Mouse (Mus musculus) layer of hippocampus, adult 8-10 months (tissue): ENCODE data around the gene Grap2. TPM values are rescaled to one million over a fixed set of nuclear protein-coding genes. Genes with fewer than 3 reads are reported as not detected.
"Not testable (repeated sequence)": the region's sequence is repeated elsewhere in the genome, so short reads cannot be mapped to it uniquely, and the experiment has no call there.

ENCODE experiments used
- DNase-seq, 2 experiments: peaks; one replicate each; pipeline ENCODE4 v3.0.0; 2022; ENCODE audit warnings: low spot score in 2 of 2
- total RNA-seq, 4 experiments: library from RNA; stranded (reverse); gene quantifications; 2 replicates each; pipeline ENCODE4 v1.2.4; 2022

Grap2 gene
- total RNA-seq, 4 experiments from 2014 or later: 0.07 to 0.34 (median 0.17) TPM

GRCm38 (mm10) chr15:80566696-80567095, 5.7 kb upstream of the Grap2 start:
- no peak for DNase-seq

DNA sequence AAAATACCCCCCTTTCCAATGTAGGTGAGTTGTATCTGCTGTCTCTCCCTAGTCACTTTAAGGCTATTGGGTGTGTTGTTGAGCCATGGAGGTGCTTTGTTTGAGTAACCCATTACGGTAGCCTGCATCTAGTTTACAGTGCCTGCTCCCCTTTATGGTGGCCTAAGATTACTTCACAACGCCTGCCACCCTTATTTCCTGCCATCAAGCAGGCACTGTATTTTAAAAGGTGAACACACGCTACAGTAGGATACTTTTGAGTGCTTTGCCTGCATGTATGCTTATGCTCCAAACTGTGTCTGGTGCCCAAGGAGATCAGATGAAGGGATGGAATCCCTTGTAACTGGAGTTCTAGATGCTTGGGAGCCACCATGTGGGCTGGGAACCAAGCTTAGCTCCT, 5.3 kb upstream of the Grap2 start:
- no peak for DNase-seq

- no peak for DNase-seq
Observed at GRCm38 (mm10) chr15:80567731-80568130, 4.7 kb upstream of the Grap2 start.

DNA sequence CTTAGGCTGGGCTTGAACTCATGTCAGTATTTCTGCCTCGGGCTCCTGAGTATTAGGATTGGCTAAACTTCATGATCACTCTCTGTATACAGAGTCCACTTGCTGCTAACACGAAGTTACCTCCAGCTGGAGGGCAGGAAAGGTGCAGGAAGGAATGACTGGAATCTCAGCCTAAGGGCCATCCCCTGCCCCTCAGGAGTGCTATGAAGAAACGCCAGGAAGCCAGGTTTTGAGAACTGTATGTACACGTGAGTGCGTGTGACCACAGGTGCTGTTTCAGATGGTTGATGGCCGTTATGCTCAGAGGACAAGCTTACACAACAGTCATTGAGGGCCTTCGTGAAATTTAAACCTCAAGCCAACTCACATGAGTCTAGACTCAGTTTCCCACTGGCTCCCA, 3.2 kb upstream of the Grap2 start:
- DNase-seq: no peak

GRCm38 (mm10) chr15:80570226-80570625, 2.2 kb upstream of the Grap2 start:
- DNase-seq: no peak

DNA sequence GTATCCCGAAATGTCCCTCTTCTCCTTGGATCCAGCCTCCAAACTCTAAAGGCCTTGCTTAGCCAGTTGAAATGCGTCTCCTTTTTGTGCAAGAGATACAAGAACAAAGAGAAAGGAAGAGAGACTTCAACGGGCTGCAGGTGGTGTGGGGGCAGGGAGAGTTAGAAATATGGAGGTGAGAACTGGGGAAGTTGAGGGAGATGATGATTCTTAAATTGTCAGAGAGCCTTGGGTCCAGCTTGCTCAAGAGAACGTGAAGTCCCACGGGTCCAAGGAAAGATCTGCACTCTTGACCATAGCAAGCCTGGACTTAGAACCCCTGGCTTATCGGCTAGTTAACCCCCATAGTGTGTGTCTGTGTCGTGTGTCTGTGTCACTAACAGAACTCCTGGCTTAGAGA, 783 bp upstream of the Grap2 start:
- DNase-seq: no peak

DNA sequence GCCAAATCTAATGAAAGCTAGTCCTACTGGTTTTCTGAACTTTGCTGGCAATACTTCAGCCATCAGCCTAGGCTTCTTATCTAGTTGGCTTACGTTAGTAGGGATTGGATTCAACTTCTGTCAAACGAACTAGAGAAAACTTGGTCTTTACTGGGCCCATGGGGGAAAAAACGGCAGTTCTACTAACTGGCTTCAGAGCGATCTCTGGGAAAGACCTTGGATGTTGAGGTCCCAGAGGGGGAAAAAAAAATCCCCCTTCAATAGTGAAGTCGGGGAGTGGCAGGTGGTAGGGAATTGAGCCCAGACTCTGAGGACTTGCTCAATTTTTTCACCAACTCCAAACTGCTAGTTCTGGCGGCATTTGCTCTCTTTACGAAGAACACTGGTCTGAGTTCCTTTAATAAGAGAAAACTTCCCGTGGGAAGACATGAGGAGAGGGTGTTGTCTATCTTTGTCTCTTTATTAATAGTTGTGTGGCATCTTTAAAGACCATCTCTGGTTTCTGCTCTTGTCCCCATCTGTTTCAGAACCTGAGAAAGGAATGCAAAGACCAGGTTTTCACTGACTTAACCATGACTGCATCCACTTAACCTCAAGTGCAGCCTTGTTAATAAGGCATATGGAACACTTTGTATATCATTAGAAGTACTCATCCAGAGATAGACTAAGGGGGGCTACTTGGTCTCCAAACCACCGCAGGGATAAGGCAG, 572 bp downstream of the Grap2 start:
- no peak for DNase-seq

GRCm38 (mm10) chr15:80574211-80575040, 2.0 kb downstream of the Grap2 start:
- no peak for DNase-seq

- DNase-seq: peak; percentile 8 to 20
Observed at GRCm38 (mm10) chr15:80575817-80576370, 3.5 kb downstream of the Grap2 start.

GRCm38 (mm10) chr15:80576415-80576994, 4.1 kb downstream of the Grap2 start:
- no peak for DNase-seq

- no peak for DNase-seq
Observed at GRCm38 (mm10) chr15:80577166-80577960, 5.0 kb downstream of the Grap2 start.

DNA sequence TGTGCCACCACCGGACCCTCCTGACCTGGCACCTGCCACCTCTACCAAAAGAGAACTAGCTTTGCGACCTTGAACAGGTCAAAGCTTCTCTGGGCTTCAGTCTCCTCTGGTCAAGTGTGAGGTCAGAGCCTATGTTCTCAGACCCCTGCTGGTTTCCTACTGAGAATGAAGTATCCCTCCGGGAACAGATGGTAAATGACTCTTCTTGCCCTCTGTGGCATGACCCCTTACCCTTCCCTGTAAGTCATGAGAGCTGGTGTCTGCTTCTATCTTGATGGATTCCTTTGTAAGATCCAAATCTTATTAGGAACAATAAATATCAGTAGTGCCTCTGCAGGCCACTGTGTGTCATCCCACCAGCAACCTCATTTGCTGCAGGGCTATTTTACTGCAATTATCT, 6.7 kb downstream of the Grap2 start:
- no peak for DNase-seq

GRCm38 (mm10) chr15:80580585-80580984, 8.2 kb downstream of the Grap2 start:
- not testable (repeated sequence) for DNase-seq

GRCm38 (mm10) chr15:80582581-80583495, 10.4 kb downstream of the Grap2 start:
- no peak for DNase-seq

GRCm38 (mm10) chr15:80586296-80586695, 13.9 kb downstream of the Grap2 start:
- no peak for DNase-seq

DNA sequence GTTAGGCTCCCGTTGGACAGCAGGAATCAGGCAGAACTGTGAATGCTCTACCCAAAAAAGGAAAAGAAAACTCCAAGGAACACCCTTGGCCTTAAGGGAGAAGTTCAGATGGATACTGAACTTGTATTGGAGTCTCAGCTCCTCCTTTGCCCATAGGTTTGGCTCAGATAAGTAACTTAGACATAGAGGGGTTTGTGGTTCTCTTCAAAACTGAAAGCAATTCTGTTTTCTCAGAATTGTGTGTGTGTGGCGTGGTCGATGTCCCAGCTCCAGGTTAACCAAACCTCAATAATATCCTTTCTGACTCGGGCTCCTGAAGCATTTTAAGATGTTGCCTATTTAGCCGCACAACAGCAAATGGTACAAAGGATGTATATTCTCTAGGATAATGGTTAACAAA, 18.2 kb downstream of the Grap2 start:
- no peak for DNase-seq

DNA sequence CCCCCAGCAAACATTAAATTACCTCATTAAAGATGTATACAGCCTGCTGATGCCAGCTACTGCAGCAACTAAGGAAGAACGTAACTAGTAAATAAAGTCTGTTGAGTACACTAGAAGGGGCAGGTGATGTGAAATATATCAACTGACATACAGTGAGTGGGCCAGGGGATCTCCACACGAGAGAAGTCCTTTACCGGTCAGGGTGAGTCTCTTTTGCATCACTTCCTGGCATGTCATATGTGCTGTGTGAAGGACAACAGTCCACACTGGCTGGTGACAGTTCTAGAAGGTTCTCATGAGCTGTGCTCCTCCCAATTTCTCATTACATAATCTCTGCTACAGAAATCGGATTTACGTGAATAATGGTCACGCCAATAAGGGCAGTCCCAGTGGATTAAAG, 20.3 kb downstream of the Grap2 start:
- DNase-seq: no peak

- no peak for DNase-seq
Observed at GRCm38 (mm10) chr15:80593877-80594276, 21.5 kb downstream of the Grap2 start.

DNA sequence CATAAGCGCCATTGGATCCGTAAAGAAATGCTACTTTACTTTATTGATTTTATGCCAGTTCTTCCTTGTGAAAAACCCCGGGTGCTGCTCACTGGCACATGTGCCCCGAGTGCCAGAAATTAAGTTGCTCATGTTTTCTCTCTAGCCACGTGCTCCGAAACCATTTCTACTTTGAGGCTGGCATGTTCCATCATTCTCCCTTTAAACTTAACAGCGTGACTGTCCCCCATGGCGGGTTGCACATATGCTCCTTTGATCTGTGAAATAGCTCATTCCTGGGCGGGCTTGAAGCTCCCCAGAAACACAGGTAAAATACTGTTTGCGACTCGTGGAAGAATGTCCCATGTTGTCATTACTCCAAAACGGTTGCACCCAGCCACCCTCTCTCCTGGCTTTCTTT, 26.4 kb downstream of the Grap2 start:
- DNase-seq: no peak

- no peak for DNase-seq
Observed at GRCm38 (mm10) chr15:80599213-80599750, 26.9 kb downstream of the Grap2 start.
